22 mouse cellular contexts compared by ENCODE assay signal in genomic region chr6:52241001-52241621, GRCm38 (mm10). TPM values are rescaled to one million over a fixed set of nuclear protein-coding genes. Genes with fewer than 3 reads are reported as not detected.
DNase-seq lines count a peak whose midpoint lies in the region; ATAC-seq and TF ChIP-seq lines count a peak whose summit lies in the region.
"Had no signal": no experiment of that assay in that cellular context is flagged by ENCODE, and none has a peak within 500 bp of the region (broad histone marks: within the 10 kb centered on the region; RNA-seq: fewer than 3 reads in every experiment).

No protein-coding gene starts in this region.

- H3ac ChIP-seq in myocyte (ENCODE audit: control insufficient read depth, insufficient read length), result no peak overlapping the region

- H3K27ac ChIP-seq in hindbrain, embryonic 11.5 days (ENCODE audit: low read depth, low read length), result no peak overlapping the region
- no peak overlapping the region for H3K27ac ChIP-seq in hindbrain, embryonic 10.5 days
- H3K27ac ChIP-seq: midbrain, embryonic 12.5 days had no signal

- peaks cover 92% of the 10 kb centered on the region for H3K27me3 ChIP-seq in hindbrain, embryonic 11.5 days (ENCODE audit: control insufficient read depth, insufficient read depth, low read length)
- peaks cover 100% of the 10 kb centered on the region for H3K27me3 ChIP-seq in hindbrain, embryonic 10.5 days (ENCODE audit: insufficient read depth, poor library complexity, severe bottlenecking)
- no peaks in the 10 kb centered on the region for H3K27me3 ChIP-seq in myocyte (ENCODE audit: control insufficient read depth, insufficient read depth, insufficient read length)

- peaks cover 59% of the 10 kb centered on the region for H3K79me2 ChIP-seq in myocyte (ENCODE audit: control insufficient read depth, insufficient read depth)

- H3K4me2 ChIP-seq in hindbrain, embryonic 11.5 days (replicated peaks; ENCODE audit: low read depth, low read length), result no peak overlapping the region
- H3K4me2 ChIP-seq in myocyte (ENCODE audit: low read depth), result peak overlapping the region; percentile 76

- H3K36me3 ChIP-seq in hindbrain, embryonic 11.5 days (ENCODE audit: control insufficient read depth, insufficient read depth, low read length), result no peaks in the 10 kb centered on the region
- no peaks in the 10 kb centered on the region for H3K36me3 ChIP-seq in hindbrain, embryonic 10.5 days
- H3K36me3 ChIP-seq in myocyte (ENCODE audit: control insufficient read depth, insufficient read depth), result no peaks in the 10 kb centered on the region
- H3K36me3 ChIP-seq: G1E; midbrain, embryonic 12.5 days had no signal

- DNase-seq in hindbrain, embryonic 11.5 days (ENCODE audit: low spot score), result peak; percentile 61
- no peak for DNase-seq in hindbrain, embryonic 10.5 days (ENCODE audit: low spot score)
- peak; percentile 25 for DNase-seq in urinary bladder, adult 2 months (ENCODE audit: low spot score)
- DNase-seq in urinary bladder, postnatal 25 days (ENCODE audit: low spot score), result no peak
- DNase-seq in thymus, postnatal 0 days (ENCODE audit: low spot score), result no peak
- DNase-seq: adrenal gland, adult 8-10 months; cerebellum, adult 11-12 months had no signal

- H3K9ac ChIP-seq in hindbrain, embryonic 11.5 days (ENCODE audit: low read depth, low read length), result no peak overlapping the region
- H3K9ac ChIP-seq: liver, postnatal 0 days; midbrain, embryonic 12.5 days had no signal

- H3K4me3 ChIP-seq in hindbrain, embryonic 11.5 days (ENCODE audit: low read depth, low read length), result no peak overlapping the region
- H3K4me3 ChIP-seq in hindbrain, embryonic 10.5 days, result no peak overlapping the region
- peak overlapping the region; percentile 86 for H3K4me3 ChIP-seq in myocyte
- H3K4me3 ChIP-seq: midbrain, embryonic 12.5 days had no signal

- TF ChIP-seq POLR2A in myocyte (IDR thresholded peaks at IDR 0.05; ENCODE audit: insufficient read length, low read depth), result no peak

- no peaks in the 10 kb centered on the region; the same call in 1 of the 2 replicates for H3K4me1 ChIP-seq in hindbrain, embryonic 11.5 days (replicated peaks; ENCODE audit: control insufficient read depth, insufficient read depth, low read length)
- peaks cover 6% of the 10 kb centered on the region; the same call in 1 of the 2 replicates for H3K4me1 ChIP-seq in hindbrain, embryonic 10.5 days (replicated peaks)

- no peaks in the 10 kb centered on the region for H3K9me3 ChIP-seq in hindbrain, embryonic 11.5 days (ENCODE audit: control insufficient read depth, low read length)
- no peaks in the 10 kb centered on the region for H3K9me3 ChIP-seq in hindbrain, embryonic 10.5 days
- H3K9me3 ChIP-seq: G1E; midbrain, embryonic 12.5 days had no signal

- WGBS in hindbrain, embryonic 11.5 days, result under 1% methylated on average over 9 of the region's 9 CpGs
- WGBS in hindbrain, embryonic 10.5 days, result 4% methylated on average over 9 of the region's 9 CpGs

- ATAC-seq in hindbrain, embryonic 11.5 days (ENCODE audit: low FRiP score), result no peak
- no peak for ATAC-seq in megakaryocyte progenitor cell, adult 5-6 weeks (replicated peaks; ENCODE audit: poor library complexity)
- ATAC-seq: hindbrain, embryonic 16.5 days; liver, postnatal 0 days had no signal

TF ChIP-seq in myocyte, 11 proteins besides CTCF, POLR2A, EP300 and RAD21:
- TF ChIP-seq POLR2AphosphoS2 (IDR thresholded peaks at IDR 0.05; ENCODE audit: insufficient read length, low read depth) (peak; percentile 31), TCF12 (IDR thresholded peaks at IDR 0.05; ENCODE audit: insufficient read depth, poor library complexity, severe bottlenecking) (no peak)

RNA-seq across cellular contexts. Expression of gene Hoxa10, which starts 0.5 kb away (rescaled TPM):
- not detected in 2 replicates for polyA plus RNA-seq in hindbrain, embryonic 11.5 days (2014; fragmentation: Nextera tagmentation; extraction: Ambion mirVana)
- not detected in 2 replicates for polyA plus RNA-seq in hindbrain, embryonic 10.5 days (2016; fragmentation: Nextera tagmentation; extraction: Ambion mirVana)
- 79.4 and 93.6 TPM in 2 replicates for polyA plus RNA-seq in urinary bladder, adult 2 months (2012; rRNA removed)
- polyA plus RNA-seq in myocyte (2012; fragmentation: generic; extraction: Trizol), result 15.8 TPM
- 0.12 and 0.24 TPM in 2 replicates for total RNA-seq in megakaryocyte progenitor cell, adult 5-6 weeks (2015)
- 0.30 TPM in 1 of 2 replicates, not detected in the other for total RNA-seq in megakaryocyte progenitor cell, adult 5-6 weeks (2017)
- 0.08 and 0.19 TPM in 2 replicates for polyA plus RNA-seq in thymus, postnatal 0 days (2015; fragmentation: Nextera tagmentation; extraction: Ambion mirVana)
- total RNA-seq: heart, adult 8-10 months; heart, postnatal 10 days; left cerebral cortex, postnatal 4 days had no signal
- polyA plus RNA-seq: cortical plate, adult 2 months; embryonic facial prominence, embryonic 14.5 days; forebrain, embryonic 14.5 days; G1E; hindbrain, embryonic 16.5 days; liver, postnatal 0 days; midbrain, embryonic 12.5 days; thymus, adult 2 months had no signal

RNA-seq across cellular contexts. Expression of gene Hoxa11, which starts 4.5 kb away (rescaled TPM):
- polyA plus RNA-seq in hindbrain, embryonic 11.5 days (2014; fragmentation: Nextera tagmentation; extraction: Ambion mirVana), result not detected in 2 replicates
- polyA plus RNA-seq in hindbrain, embryonic 10.5 days (2016; fragmentation: Nextera tagmentation; extraction: Ambion mirVana), result not detected in 2 replicates
- polyA plus RNA-seq in urinary bladder, adult 2 months (2012; rRNA removed), result 25.4 and 29.2 TPM in 2 replicates
- polyA plus RNA-seq in myocyte (2012; fragmentation: generic; extraction: Trizol), result 10.9 TPM
- total RNA-seq in megakaryocyte progenitor cell, adult 5-6 weeks (2015), result not detected in 2 replicates
- 0.10 TPM in 1 of 2 replicates, not detected in the other for total RNA-seq in megakaryocyte progenitor cell, adult 5-6 weeks (2017)
- not detected in 2 replicates for polyA plus RNA-seq in thymus, postnatal 0 days (2015; fragmentation: Nextera tagmentation; extraction: Ambion mirVana)
- total RNA-seq: adrenal gland, adult 8-10 months; G1E; heart, adult 8-10 months; heart, postnatal 10 days; left cerebral cortex, postnatal 4 days had no signal
- polyA plus RNA-seq: brain, embryonic 14.5 days; cortical plate, adult 2 months; embryonic facial prominence, embryonic 14.5 days; forebrain, embryonic 14.5 days; G1E; hindbrain, embryonic 16.5 days; large intestine, adult 2 months; liver, postnatal 0 days; midbrain, embryonic 12.5 days; thymus, adult 2 months had no signal

RNA-seq across cellular contexts. Expression of gene Hoxa9, which starts 10.2 kb away (rescaled TPM):
- polyA plus RNA-seq in hindbrain, embryonic 11.5 days (2014; fragmentation: Nextera tagmentation; extraction: Ambion mirVana), result 0.25 and 1.1 TPM in 2 replicates
- polyA plus RNA-seq in hindbrain, embryonic 10.5 days (2016; fragmentation: Nextera tagmentation; extraction: Ambion mirVana), result not detected in 2 replicates
- 48.1 and 60.0 TPM in 2 replicates for polyA plus RNA-seq in urinary bladder, adult 2 months (2012; rRNA removed)
- 17.7 TPM for polyA plus RNA-seq in myocyte (2012; fragmentation: generic; extraction: Trizol)
- total RNA-seq in megakaryocyte progenitor cell, adult 5-6 weeks (2015), result 8.1 and 10.7 TPM in 2 replicates
- total RNA-seq in megakaryocyte progenitor cell, adult 5-6 weeks (2017), result 23.4 and 24.9 TPM in 2 replicates
- polyA plus RNA-seq in thymus, postnatal 0 days (2015; fragmentation: Nextera tagmentation; extraction: Ambion mirVana), result 0.62 and 0.81 TPM in 2 replicates
- total RNA-seq: heart, adult 8-10 months; heart, postnatal 10 days; left cerebral cortex, postnatal 4 days had no signal
- polyA plus RNA-seq: brain, embryonic 14.5 days; cortical plate, adult 2 months; forebrain, embryonic 14.5 days; G1E; midbrain, embryonic 12.5 days had no signal

RNA-seq across cellular contexts. Expression of gene Hoxa7, which starts 19.5 kb away (rescaled TPM):
- 0.34 and 1.9 TPM in 2 replicates for polyA plus RNA-seq in hindbrain, embryonic 11.5 days (2014; fragmentation: Nextera tagmentation; extraction: Ambion mirVana)
- polyA plus RNA-seq in hindbrain, embryonic 10.5 days (2016; fragmentation: Nextera tagmentation; extraction: Ambion mirVana), result not detected in 2 replicates
- polyA plus RNA-seq in urinary bladder, adult 2 months (2012; rRNA removed), result 27.6 and 28.6 TPM in 2 replicates
- 11.9 TPM for polyA plus RNA-seq in myocyte (2012; fragmentation: generic; extraction: Trizol)
- total RNA-seq in megakaryocyte progenitor cell, adult 5-6 weeks (2015), result 11.4 and 15.7 TPM in 2 replicates
- 5.5 and 8.2 TPM in 2 replicates for total RNA-seq in megakaryocyte progenitor cell, adult 5-6 weeks (2017)
- polyA plus RNA-seq in thymus, postnatal 0 days (2015; fragmentation: Nextera tagmentation; extraction: Ambion mirVana), result 0.71 and 1.4 TPM in 2 replicates
- total RNA-seq: left cerebral cortex, postnatal 4 days had no signal
- polyA plus RNA-seq: cortical plate, adult 2 months; forebrain, embryonic 14.5 days; midbrain, embryonic 12.5 days had no signal

RNA-seq across cellular contexts. Expression of gene Hoxa13, which starts 19.6 kb away (rescaled TPM):
- not detected in 2 replicates for polyA plus RNA-seq in hindbrain, embryonic 11.5 days (2014; fragmentation: Nextera tagmentation; extraction: Ambion mirVana)
- not detected in 2 replicates for polyA plus RNA-seq in hindbrain, embryonic 10.5 days (2016; fragmentation: Nextera tagmentation; extraction: Ambion mirVana)
- polyA plus RNA-seq in urinary bladder, adult 2 months (2012; rRNA removed), result 32.5 and 40.7 TPM in 2 replicates
- polyA plus RNA-seq in myocyte (2012; fragmentation: generic; extraction: Trizol), result 0.72 TPM
- total RNA-seq in megakaryocyte progenitor cell, adult 5-6 weeks (2015), result not detected in 2 replicates
- not detected in 2 replicates for total RNA-seq in megakaryocyte progenitor cell, adult 5-6 weeks (2017)
- polyA plus RNA-seq in thymus, postnatal 0 days (2015; fragmentation: Nextera tagmentation; extraction: Ambion mirVana), result not detected in 2 replicates
- total RNA-seq: adrenal gland, adult 8-10 months; G1E; heart, adult 8-10 months; heart, postnatal 10 days; left cerebral cortex, postnatal 4 days had no signal
- polyA plus RNA-seq: brain, embryonic 14.5 days; cortical plate, adult 2 months; embryonic facial prominence, embryonic 14.5 days; forebrain, embryonic 14.5 days; G1E; hindbrain, embryonic 16.5 days; large intestine, adult 2 months; liver, postnatal 0 days; midbrain, embryonic 12.5 days; thymus, adult 2 months had no signal

Comparison
In these comparisons a context has a peak if more than half of its experiments do, and no peak if none do; other contexts are left out.
1. DNase-seq: peak in hindbrain, embryonic 11.5 days (single experiment) and urinary bladder, adult 2 months (single experiment); none in hindbrain, embryonic 10.5 days (single experiment), urinary bladder, postnatal 25 days (single experiment) and thymus, postnatal 0 days (single experiment).
2. RNA of gene Hoxa10, which starts 0.5 kb away (polyA plus RNA-seq): 79.4 to 93.6 TPM in urinary bladder, adult 2 months and 15.8 TPM in myocyte (single experiment); 0.08 to 0.19 TPM in thymus, postnatal 0 days, not detected in hindbrain, embryonic 10.5 days and not detected in hindbrain, embryonic 11.5 days; every median in the first group is over 10 times any median in the second.
3. RNA of gene Hoxa11, which starts 4.5 kb away (polyA plus RNA-seq): 25.4 to 29.2 TPM in urinary bladder, adult 2 months and 10.9 TPM in myocyte (single experiment); not detected in hindbrain, embryonic 11.5 days, not detected in hindbrain, embryonic 10.5 days and not detected in thymus, postnatal 0 days; every median in the first group is over 10 times any median in the second.